Mouse (Mus musculus): ENCODE results near the gene Kcnb1.
A peak's percentile ranks its signal among the peaks of the same experiment; 100 is the strongest.

The Kcnb1 gene

DNA sequence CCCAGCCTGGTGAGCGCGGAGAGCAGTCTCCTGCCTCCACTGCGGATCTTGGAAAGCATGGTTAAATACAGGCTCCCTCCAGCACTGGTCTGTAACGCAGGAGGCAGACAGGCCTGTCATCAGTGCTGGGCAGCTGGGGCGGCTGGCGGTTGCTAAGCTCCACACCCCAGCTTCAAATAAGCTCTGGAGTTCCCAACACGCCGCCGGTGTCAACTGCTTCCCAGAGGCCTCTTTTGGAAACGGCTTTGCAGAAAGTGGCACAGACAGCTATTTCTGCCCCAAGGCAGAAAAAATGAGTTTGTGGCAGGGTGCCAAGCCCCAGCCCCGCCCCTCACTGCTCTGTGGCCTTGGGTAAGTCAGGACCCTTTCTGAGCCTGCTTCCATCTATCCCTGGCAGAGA is 66.0 kb downstream of the Kcnb1 start:
- peak; percentile 57 for DNase-seq

DNA sequence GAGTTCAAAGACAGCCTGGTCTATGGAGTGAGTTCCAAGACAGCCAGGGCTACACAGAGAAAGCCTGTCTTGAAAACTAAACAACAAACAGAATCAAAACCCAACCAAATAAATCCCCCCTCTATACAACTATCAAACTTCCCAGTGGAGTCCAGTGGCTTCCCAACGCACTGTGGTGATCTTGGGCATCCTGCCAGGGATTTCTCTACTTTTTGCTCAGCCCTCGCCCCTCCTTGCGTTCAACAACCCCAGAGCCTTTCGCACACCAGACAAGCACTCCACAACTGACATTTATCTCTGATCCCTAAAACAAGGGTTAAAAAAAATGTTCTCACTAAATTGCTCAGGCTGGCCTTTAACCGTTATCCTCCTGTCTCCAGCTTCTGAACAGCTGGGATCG is 67.2 kb downstream of the Kcnb1 start:
- peak; percentile 21 for DNase-seq

DNA sequence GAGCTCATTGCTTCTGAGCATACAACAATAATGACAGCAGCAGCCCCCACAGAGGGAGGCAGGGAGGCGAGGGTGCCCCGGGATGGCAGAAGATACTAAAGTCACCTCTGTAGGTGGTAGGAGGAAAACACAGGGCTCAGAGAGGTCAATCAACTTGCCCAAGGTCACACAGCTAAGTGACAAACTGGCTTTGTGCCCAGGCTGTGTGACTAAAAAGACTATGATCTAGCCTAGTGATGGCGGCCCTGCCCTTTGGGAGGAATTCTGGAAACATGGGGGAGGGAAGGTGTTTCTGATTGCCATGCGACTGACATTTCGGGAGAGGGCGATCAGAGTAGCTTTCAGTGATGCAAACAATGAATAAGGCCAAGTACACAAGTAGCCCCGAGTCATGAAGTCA is 68.0 kb downstream of the Kcnb1 start:
- no peak for DNase-seq

DNA sequence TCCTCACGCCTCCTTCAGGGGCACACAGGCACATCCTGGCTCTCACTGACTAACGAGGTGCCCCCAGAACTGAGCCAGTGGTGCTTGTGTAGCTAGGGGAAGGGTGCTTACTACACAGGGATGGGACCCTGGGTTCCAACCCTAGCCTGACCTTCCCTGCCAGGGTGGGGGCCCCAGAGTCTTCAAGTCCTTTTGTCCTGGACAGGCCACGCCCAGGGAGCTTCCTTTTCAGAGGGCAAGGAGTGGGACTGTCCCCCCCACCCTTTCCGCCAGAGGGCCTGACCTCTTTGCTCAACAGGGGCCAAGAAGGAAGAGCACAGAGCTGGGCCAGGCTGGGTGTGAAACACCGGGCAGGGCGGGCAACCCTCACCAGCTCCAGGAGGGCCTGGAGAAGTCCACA is 68.7 kb downstream of the Kcnb1 start:
- DNase-seq: peak; percentile 86

DNA sequence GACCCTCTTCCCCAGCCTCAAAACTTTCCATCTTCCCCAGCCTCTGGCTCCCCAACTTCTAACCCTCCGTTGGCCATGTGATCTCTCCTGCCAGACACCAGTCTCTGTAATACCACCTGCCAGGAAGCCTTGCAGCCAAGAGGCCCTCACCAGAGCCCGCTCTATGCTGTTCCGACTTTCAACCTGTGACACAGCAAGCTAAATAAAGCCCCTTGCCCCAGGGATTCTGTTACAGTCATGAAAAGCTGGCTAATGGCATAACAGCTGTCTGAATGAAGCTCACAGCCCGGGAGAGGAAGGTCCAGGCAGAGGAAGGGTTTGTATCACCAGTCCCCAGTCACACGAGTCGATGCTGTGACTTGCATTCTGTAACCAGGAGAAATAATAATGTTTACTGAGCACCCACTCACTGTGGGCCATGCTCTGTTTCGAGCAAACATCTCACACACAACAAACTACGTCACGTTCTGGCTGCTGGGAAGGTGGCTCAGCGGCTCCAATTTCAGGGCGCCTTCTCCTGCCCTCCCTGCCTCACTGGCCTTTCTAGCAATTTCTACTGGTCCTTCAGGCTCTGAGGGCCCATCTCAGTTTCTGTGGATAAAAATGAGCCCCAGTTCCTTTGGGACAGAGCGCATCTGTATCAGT is 69.6 kb downstream of the Kcnb1 start:
- DNase-seq: peak; percentile 58

DNA sequence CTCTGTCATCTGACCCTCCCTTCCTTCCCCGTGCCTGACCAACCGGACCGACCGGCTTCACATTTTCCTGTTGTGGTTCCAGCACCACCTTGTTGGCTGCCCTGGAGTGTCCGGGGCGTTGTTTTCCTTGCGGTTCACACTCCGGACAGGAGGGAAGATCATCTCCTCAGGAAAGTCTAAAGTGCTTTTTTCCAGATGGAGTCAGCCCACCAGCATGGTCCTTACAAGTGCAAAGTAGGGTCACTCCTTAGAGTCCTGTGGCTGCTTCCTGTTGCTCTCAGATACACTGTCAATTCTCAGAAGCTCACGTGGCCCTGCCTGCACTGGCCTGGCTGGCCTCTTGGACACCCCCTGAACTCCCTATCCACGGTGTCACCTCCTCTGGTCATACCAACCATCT is 71.9 kb downstream of the Kcnb1 start:
- DNase-seq: peak; percentile 54

DNA sequence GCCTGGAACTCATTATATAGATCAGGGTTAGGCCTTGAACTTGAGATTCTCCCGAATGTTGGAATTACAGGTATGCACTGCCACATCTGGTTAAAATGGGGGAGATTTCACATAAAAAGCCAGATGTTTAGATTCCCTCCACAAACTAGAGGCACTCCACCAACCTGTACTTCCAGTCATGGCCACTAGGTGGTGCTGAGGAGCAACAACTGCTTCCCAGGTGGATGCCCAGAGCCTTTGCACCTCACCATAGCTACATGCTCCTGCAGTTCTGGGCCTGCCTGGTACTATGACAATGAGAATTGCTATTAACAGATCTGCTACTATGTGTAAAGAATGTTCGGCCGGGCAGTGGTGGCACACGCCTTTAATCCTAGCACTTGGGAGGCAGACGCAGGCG is 77.2 kb downstream of the Kcnb1 start:
- DNase-seq: peak; percentile 87

DNA sequence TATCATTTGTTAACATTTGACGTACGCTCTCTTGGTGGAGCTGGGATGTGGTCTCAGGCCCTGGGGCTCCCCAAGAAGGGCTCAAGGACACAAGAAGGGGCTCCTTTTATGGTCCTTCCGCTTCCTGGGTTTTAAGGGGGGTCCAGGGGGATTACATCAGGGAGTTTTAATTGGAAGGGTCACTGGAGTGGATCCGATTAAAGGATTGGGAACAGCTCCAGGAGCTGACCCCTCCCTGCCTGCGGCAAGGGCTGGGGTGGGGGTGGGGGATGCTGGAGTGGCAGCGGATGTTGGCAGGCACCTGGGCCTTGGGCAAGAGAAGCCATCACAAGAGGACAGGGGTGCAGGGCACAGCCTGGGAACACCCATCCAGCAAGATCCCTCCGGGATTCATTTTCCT is 77.7 kb downstream of the Kcnb1 start:
- DNase-seq: no peak

DNA sequence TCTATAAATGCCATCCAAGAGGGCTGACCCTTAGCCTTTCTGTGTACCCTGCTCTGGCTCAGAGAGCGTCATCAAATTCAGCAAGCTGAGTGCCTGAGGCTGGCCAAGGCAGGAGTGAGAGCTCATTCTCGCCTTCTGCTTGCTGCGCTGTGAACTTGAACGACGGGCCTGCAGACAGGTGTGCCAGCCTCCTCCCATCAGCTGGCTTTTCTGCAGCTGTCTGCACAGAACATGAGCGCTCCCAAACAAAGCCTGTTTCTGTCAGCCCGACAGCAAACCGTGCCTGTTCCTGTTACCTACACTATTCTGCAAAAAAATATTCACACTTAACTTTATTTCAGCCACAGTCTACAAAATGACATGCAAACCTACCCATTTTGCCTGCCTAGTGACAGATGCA is 80.4 kb downstream of the Kcnb1 start:
- DNase-seq: no peak

DNA sequence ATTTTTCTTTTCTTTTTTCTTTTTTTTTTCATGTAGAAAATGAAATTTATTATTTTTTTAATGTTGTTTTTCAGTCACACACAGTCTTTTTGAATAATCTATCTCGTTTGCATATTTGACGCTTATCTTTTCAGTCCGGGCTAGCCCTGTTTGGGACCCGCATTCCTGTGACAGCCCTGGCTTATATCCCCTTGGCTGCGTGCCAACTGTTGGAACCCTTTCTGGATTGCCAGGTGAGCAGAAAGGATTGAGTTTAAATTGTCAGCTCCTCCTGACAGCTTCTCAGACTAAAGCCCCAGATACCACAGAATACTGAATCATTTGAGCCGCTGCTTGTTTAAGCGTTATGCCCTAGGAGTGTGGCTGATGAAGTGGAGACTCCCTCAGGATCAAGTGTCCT is 86.4 kb downstream of the Kcnb1 start:
- DNase-seq: no peak

DNA sequence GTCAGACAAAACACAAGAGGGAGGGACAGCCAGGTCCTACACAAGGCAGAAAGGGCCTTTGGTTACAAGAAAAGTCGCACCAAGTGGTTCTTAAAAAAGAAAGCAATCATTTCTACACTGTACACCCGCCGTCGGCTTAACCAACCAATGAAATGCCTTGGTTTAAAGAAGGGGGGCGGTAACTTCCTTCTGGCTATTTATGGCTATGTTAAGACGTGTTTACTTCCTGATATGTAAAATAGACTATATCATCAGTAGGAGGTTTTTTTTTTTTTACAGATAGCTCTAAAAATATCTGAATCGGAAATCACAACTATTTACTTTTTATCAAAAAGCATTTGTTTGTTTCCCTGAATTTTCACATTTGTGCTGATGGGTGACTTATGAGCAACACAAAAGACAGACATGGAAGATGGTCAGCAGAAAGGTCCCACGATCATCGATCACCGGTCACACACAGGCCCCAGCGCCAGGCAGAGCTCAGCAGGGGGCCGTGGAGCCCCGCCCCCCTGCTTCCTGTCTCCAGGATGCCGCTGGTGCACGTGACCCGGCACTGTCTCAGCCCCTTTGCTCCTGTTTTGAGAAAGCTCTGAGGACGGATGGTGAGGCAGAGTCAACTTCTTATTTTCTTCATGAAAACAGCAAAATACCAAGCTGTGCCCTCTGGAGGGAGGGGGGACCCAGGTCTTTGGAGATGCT is 88.1 kb downstream of the Kcnb1 start:
- DNase-seq: peak; percentile 55

DNA sequence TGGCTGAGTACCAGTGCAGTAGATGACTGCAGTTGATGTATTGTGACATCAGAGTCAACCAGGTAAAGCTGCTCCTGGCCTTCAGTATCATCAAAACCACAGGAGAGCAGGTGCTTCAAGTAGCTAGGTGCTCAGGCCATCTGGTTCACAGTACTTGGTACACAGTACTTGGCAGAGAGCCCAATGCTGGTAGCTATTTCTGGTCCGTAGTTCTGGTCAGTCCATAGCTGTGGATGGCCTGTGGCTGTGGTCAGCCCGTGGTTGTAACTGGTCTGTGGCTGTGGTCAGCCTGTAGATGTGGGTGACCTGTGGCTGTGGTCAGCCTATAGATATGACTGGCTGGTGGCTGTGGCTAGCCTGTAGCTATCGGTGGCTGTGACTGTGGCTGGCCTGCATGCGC is 95.3 kb downstream of the Kcnb1 start:
- DNase-seq: no peak

DNA sequence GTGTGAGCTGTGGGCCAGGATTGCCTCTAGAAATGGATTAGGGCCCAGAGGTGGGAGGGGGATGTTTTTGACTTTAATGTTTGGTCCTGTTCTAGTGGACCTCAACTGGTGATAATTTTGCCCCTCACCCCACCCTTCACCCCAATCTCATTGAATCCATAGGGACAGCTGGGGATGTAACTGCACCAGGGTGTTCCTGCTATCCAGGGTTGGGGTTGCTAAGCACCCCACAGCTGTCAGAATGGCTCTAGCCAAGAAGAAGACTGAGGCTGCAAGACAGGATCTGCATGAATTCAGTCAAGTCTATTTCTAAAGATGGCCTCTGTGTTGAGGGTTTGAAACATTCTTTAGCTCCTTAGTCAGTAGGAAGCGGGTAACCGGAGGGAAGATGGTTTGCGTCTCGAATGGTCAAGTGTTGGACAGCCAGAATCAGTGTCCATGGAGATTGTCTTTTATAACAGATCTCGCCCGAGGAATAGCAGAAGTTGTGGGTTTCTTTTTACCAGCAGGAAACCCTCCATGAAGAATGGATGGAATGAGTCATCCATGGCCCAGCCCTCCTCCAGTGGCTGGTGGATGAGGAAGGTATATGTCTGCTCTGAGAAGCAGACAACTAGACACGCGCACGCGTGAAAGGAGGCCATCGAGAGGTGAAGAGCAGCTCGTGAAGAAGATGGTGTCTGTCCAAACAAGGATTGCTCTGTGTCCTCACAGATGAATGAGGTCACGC is 96.6 kb downstream of the Kcnb1 start:
- no peak for DNase-seq

DNA sequence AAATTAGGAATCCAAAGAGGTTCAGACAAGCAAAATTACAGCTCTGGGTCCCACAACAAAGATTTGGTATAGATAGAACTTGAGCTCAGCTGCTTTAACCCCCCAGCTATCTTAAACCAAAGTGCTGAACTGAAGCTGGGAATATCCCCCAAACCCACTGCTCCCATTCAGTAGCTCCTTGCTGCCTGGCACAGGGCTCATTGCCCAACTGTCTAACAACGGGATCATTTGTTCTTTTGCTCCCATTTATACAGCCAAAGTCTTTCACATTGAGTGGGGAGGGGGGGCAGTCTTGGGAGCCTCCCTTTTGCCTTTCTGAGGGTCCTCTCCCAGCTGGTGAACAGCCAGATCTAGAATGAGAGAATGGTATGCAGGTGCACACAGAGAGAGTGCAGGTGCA is 99.7 kb downstream of the Kcnb1 start:
- no peak for DNase-seq

DNA sequence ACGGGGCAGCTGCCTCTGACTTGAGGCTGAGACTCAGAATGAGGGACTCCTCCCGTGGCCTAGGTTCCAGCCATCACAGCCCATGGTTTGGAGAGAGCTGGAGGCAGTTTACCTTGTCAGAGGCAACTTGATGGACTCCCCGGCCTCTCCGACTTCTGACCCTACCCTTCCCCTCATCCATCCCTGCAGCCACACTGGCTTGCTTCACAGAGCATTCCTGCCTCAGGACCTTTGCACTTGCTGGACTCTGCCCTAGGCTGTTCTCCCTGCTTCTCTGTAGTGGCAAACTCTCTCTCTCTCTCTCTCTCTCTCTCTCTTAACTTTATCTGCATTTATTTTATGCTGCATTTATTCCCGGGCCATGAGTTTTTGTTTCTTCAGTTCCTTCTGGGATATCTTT is 103.1 kb downstream of the Kcnb1 start:
- no peak for DNase-seq

DNA sequence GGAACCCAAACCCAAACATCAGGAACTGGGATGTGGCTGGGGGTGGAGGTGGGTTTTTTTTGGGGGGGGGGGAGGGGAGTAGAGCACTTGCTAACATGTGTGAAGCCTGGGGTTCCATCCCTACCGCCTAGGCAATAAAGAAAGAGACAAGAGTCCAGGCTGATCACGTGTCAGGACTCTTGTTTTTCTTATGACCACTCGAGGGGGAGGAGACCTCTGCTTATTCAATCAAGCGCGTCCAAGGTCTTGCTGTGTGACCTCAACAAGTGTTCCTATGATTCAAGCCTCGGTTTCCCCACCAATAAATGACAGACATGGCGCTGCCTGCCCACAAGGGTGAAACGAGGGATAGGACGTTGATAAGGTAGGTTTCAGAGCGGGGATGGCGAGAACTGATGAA is 103.9 kb downstream of the Kcnb1 start:
- DNase-seq: no peak

DNA sequence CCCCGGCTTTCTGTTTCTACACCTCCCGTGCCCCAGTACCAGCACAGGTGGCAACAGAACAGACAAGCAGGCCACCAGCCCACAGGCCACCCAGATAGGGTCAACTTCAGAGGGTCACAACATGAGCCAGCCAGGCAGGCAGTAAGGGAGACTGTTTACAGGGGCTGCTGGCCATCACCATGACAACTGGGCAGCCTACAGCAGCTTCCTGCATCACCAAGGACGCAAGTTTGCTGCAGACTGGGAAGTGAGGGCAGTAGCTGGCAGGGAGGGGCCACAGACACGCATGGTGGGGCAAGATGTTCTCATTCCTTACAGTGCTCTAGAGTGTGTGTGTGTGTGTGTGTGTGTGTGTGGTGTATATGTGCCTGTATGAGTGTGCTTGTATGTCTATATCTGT is 108.3 kb downstream of the Kcnb1 start:
- peak; percentile 63 for DNase-seq

DNA sequence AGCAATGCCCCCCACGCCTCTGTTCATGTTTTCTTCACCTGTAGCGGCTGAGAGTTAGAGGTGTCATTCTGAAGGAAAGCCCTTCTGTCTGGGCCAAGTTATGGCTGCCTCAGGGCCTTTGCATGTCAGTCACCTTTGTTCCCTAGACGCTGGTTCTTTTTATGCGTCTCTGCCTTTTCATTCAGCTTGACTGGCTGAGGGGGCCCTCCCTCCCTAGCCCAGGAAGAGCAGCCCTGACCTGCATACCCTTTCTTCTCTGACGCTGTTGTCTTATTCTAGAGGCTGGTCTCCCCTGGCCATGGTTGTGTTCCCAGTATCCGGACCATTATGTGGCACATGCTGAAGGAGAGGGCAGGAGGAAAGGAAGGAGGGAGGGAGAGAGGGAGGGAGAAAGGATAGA is 108.8 kb downstream of the Kcnb1 start:
- no peak for DNase-seq

DNA sequence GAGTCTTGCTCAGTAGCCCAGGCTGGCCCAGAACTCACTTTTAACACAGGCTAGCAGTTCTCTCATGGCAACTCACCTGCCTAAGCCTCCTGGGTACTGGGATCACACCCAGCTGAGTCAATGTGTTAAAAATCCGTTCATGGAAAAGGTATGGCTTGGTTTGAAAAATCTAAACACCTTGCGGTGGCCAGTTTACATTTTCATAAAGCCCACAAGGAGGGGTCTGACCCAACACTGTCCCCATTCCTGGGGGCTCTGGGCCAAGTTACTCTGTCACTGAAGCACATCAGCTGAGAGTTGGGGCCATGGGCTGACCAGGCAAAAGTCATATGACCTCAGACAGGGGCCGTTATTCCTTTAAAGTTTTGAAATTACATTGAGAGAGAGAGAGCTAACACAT is 109.6 kb downstream of the Kcnb1 start:
- DNase-seq: no peak

DNA sequence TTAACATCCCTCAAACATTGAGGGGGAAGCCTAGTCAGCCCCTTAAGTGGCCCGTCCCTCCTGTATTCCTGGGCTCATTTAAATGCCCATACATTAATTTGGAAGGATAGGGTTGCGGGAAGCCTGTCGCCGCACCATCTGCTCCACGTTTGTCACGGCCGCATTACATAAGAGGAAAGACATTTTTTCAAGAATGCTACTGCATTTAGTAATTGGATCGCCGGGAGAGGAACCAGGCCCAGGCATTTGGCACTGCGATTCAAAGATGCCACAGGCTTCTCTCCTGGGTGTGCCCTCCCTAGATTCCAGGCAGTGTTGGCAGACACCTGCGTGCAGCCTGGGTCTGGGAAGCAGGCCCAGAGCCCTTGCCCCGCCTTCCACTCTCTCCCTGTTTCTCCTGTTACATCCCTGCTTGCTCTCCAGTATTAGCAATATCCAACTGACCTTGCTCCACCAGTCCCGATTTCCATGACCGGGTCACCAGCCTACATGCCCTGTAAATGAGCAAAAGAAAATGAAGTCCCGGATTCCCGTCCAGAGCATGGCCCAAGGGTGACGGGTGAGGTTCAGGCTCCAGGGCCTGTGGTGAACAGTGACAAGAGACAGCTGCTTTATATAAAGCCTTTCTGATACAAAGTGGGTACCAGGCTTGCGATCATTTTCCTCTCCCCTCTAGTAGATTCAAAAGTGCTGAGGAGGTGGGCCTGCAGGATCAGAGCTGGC is 110.3 kb downstream of the Kcnb1 start:
- peak; percentile 36 for DNase-seq

DNA sequence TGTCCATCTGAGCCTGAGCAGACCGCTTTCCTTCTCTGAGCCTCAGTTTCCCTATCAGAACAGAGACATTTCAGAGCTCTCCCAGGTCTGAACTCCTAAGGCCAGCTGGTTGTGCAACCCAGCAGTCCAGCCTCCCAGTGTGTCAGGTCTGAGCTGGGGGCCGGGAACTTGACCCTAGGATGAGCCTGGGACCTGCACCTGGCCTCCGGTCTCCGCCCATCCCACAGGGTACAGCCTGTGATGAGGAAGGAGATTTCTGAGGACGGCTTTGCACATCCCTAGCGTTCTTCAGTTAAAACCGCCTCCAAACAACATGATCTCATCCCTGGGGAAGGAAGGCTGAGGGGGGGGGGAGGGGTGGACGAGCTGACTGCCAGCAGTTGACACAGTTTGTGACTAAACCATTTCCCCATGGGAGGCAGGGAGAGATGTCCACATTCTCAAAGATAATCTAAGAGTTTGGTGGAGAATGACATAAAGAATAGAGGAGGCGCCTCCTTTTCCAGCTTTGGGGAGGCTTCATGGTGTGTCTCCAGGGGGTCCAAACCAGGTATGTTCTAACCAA is 110.9 kb downstream of the Kcnb1 start:
- no peak for DNase-seq

DNA sequence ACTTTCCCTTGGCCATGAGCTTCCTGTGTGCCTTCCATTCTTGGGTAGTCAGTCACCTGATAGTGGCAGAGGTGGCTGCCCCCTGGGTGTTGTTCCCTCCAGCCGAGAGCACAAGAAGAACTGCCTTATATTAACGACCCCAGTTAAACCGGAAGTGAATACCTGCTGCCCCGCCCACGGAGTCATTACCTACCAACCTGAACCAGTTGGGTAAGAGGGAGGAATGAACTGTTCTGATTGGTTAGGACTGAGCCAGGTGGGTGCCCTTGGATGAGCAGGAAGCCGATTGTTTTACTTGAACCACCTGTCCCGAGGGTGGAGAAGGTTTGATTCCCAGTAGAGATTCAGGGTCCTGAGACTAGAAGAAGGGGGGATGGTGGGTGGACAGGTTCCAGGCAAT is 111.5 kb downstream of the Kcnb1 start:
- no peak for DNase-seq

DNA sequence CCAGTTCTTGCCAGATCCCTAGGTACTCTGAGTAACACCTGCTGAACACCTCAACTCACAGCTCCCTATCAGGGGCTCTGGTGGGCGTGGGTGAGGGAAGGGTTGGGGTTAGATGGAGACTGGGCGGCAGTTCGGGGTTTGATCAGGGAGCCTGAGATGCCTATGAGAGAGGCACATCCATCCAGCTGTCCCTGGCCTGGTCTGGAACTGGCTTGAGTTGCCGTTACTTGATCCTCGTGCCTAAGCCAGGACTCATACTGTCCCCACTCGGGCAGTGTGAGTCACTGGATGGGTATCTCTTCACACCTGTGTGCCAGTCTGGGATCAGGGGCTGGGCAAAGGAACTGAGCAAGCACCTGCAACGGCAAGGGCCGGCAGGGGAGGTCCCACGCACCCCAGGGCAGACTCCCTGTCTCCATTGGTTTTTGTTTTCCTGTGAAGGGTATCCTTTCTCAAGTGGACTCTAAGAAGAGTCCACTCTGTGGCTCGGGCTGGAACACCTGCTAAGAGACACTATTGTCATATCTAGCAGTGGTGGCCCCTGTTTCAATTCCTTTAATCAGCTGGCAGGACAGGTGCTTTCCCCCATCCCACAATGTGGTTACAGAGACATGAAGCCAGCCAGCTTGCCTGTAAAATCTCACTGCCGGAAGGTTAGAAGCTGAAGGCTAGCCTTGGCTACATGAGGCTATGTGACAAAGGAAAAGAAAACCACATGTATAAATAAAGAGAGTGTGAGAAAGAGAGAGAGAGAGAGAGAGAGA is 112.6 kb downstream of the Kcnb1 start:
- DNase-seq: no peak
